Mouse (Mus musculus) midbrain, embryonic 11.5 days (tissue): ENCODE data around the gene Tspan33. TPM values are rescaled to one million over a fixed set of nuclear protein-coding genes. Genes with fewer than 3 reads are reported as not detected.

Source experiments
- ATAC-seq: fragments of 200-750 bp; cut with Nextera tagmentation; 2 replicates; pipeline ENCODE4 v1.8.0; 2017; ENCODE audit warnings: moderate TSS enrichment, moderate library complexity; ENCODE audit not compliant: low FRiP score
- DNase-seq: peaks from one replicate; pipeline ENCODE4 v3.0.0; 2015; ENCODE audit warnings: low spot score; ENCODE audit errors: missing footprints
- H3K27ac ChIP-seq: fragments of 300-500 bp; sonication (generic); 2 replicates; pipeline ENCODE4 v1.5.1; 2014; ENCODE audit warnings: low read depth, low read length
- H3K27me3 ChIP-seq: fragments of 300-500 bp; sonication (generic); 2 replicates; pipeline ENCODE4 v1.6.1; 2014; ENCODE audit warnings: mild to moderate bottlenecking, low read length, moderate library complexity, mixed read lengths; ENCODE audit not compliant: control insufficient read depth, insufficient read depth
- H3K36me3 ChIP-seq: fragments of 300-500 bp; sonication (generic); 2 replicates; pipeline ENCODE4 v1.6.1; 2014; ENCODE audit warnings: mild to moderate bottlenecking, low read length, moderate library complexity, mixed read lengths; ENCODE audit not compliant: control insufficient read depth, insufficient read depth
- H3K4me1 ChIP-seq: fragments of 300-500 bp; sonication (generic); 2 replicates; pipeline ENCODE4 v1.6.1; 2014; ENCODE audit warnings: low read length; ENCODE audit not compliant: control insufficient read depth, insufficient read depth
- H3K4me2 ChIP-seq: fragments of 300-500 bp; sonication (generic); 2 replicates; pipeline ENCODE4 v1.6.1; 2014; ENCODE audit warnings: mild to moderate bottlenecking, moderate library complexity
- H3K4me3 ChIP-seq: fragments of 300-500 bp; sonication (generic); 2 replicates; pipeline ENCODE4 v1.5.1; 2014; ENCODE audit warnings: low read depth, low read length
- H3K9ac ChIP-seq: fragments of 300-500 bp; sonication (generic); 2 replicates; pipeline ENCODE4 v1.6.1; 2014; ENCODE audit warnings: low read length
- H3K9me3 ChIP-seq: fragments of 300-500 bp; sonication (generic); 2 replicates; pipeline ENCODE4 v1.6.1; 2016; ENCODE audit warnings: low read length; ENCODE audit not compliant: control insufficient read depth
- WGBS: fragments of 180-500 bp; shearing (Covaris S2); extraction: QIAGEN DNeasy Blood & Tissue Kit; methylation state at CpG from one replicate; pipeline ENCODE4 v1.1.7; 2014; 5-methylcytosine and 5-hydroxymethylcytosine counted together
- polyA plus RNA-seq: library from polyadenylated mRNA; unstranded; fragments of >200 nt; fragmentation: Nextera tagmentation; extraction: Ambion mirVana; gene quantifications from 2 replicates; pipeline ENCODE4 v1.2.1, GENCODE M21; 2014

The Tspan33 gene
- polyA plus RNA-seq = 4.9 and 6.8 TPM in 2 replicates

GRCm38 (mm10) chr6:29693953-29694352, at the start of gene Tspan33:
Gene Tspan33 (plus strand): TSS chr6:29694222.
- WGBS = under 1% methylated on average over 39 of the region's 41 CpGs

GRCm38 (mm10) chr6:29649494-29650169, 44.4 kb upstream of the Tspan33 start:
- H3K4me1 ChIP-seq = no peaks in the 10 kb centered on the region
- H3K4me2 ChIP-seq = no peak overlapping the region
- H3K9me3 ChIP-seq = no peaks in the 10 kb centered on the region
- no peaks in the 10 kb centered on the region for H3K27me3 ChIP-seq
- H3K27ac ChIP-seq = no peak overlapping the region
- ATAC-seq = peak; percentile 42; the same call in 1 of the 2 replicates
- no peaks in the 10 kb centered on the region for H3K36me3 ChIP-seq
- 34% methylated on average over 14 of the region's 14 CpGs for WGBS
- DNase-seq = peak; percentile 97
- H3K9ac ChIP-seq = peak overlapping the region; percentile 16; the same call in 1 of the 2 replicates
- no peak overlapping the region for H3K4me3 ChIP-seq

More at GRCm38 (mm10) chr6:29693953-29694352, at the start of gene Tspan33:
- DNase-seq (peak; percentile 95), ATAC-seq (peak; percentile 98)
- Histone ChIP-seq H3K9ac (peak within 1 kb of the TSS; percentile 86), H3K36me3 (no peaks in the 10 kb centered on the region), H3K27ac (no peak within 1 kb of the TSS), H3K27me3 (no peaks in the 10 kb centered on the region; the same call in 1 of the 2 replicates), H3K9me3 (no peaks in the 10 kb centered on the region), H3K4me1 (peaks cover 10% of the 10 kb centered on the region), H3K4me3 (peak within 1 kb of the TSS; percentile 88), H3K4me2 (peak within 1 kb of the TSS; percentile 97)

- no peak for ATAC-seq
- Histone ChIP-seq H3K9ac (no peak overlapping the region), H3K9me3 (no peaks in the 10 kb centered on the region), H3K4me1 (no peaks in the 10 kb centered on the region), H3K36me3 (no peaks in the 10 kb centered on the region), H3K4me3 (no peak overlapping the region), H3K27ac (no peak overlapping the region), H3K4me2 (no peak overlapping the region), H3K27me3 (no peaks in the 10 kb centered on the region)
- 69% methylated on average over 10 of the region's 10 CpGs for WGBS
- no peak for DNase-seq
Measured at GRCm38 (mm10) chr6:29650170-29650549, 43.9 kb upstream of the Tspan33 start.

DNA sequence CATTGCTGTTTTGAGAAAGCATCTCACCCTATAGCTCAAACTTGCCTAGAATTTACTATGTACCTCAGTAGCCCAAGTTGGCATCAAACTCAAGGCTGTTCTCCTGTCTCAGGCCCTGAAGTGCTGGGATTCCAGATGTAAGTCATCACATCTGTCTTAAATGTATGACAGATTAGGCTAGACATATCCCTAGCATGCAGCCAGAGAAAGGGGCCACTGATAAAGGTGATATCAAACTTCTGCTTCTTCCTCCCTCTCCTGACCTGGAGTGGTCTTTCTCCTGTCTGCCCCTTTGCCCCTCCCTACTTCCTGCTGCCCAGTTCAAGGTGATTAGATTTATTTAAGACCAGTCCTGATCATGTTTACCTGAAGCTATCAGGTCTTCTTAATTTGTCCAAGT, 40.8 kb upstream of the Tspan33 start:
- H3K4me1 ChIP-seq = no peaks in the 10 kb centered on the region
- no peaks in the 10 kb centered on the region for H3K36me3 ChIP-seq
- ATAC-seq (no peak), DNase-seq (no peak)
- no peak overlapping the region for H3K27ac ChIP-seq
- H3K9ac ChIP-seq = no peak overlapping the region
- H3K27me3 ChIP-seq = no peaks in the 10 kb centered on the region
- H3K4me3 ChIP-seq = no peak overlapping the region
- H3K4me2 ChIP-seq = no peak overlapping the region
- no peaks in the 10 kb centered on the region for H3K9me3 ChIP-seq

- Histone ChIP-seq H3K4me1 (no peaks in the 10 kb centered on the region), H3K4me3 (no peak overlapping the region), H3K27me3 (no peaks in the 10 kb centered on the region), H3K9ac (no peak overlapping the region), H3K4me2 (no peak overlapping the region), H3K9me3 (no peaks in the 10 kb centered on the region), H3K27ac (no peak overlapping the region), H3K36me3 (no peaks in the 10 kb centered on the region)
- ATAC-seq (no peak), DNase-seq (no peak)
- WGBS = 88% methylated on average over 3 of the region's 3 CpGs
Measured at GRCm38 (mm10) chr6:29658626-29659475, 35.2 kb upstream of the Tspan33 start.

DNA sequence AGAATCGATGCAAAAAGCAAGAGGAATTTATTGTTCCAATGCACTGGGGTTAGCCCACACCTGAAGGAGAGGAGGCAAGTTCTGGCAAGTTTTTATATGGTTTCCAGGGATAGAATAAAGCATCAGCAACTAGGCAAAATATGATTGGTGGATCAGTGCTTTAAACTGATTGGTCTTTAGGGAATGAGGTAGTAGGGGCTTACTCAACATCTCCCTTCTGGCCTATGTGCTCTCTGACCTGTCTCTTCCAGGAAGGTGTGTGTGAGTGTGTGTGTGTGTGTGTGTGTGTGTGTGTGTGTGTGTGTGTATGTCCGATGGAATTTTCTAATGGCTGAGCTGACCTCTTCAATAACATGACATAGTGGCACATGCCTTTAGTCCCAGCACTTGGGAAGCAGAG, 34.1 kb upstream of the Tspan33 start:
- H3K9ac ChIP-seq = no peak overlapping the region
- 88% methylated on average over 2 of the region's 2 CpGs for WGBS
- no peaks in the 10 kb centered on the region for H3K27me3 ChIP-seq
- no peaks in the 10 kb centered on the region for H3K4me1 ChIP-seq
- DNase-seq (no peak), ATAC-seq (no peak)
- H3K36me3 ChIP-seq = no peaks in the 10 kb centered on the region
- H3K4me3 ChIP-seq = no peak overlapping the region
- H3K27ac ChIP-seq = no peak overlapping the region
- no peaks in the 10 kb centered on the region for H3K9me3 ChIP-seq
- H3K4me2 ChIP-seq = no peak overlapping the region

DNA sequence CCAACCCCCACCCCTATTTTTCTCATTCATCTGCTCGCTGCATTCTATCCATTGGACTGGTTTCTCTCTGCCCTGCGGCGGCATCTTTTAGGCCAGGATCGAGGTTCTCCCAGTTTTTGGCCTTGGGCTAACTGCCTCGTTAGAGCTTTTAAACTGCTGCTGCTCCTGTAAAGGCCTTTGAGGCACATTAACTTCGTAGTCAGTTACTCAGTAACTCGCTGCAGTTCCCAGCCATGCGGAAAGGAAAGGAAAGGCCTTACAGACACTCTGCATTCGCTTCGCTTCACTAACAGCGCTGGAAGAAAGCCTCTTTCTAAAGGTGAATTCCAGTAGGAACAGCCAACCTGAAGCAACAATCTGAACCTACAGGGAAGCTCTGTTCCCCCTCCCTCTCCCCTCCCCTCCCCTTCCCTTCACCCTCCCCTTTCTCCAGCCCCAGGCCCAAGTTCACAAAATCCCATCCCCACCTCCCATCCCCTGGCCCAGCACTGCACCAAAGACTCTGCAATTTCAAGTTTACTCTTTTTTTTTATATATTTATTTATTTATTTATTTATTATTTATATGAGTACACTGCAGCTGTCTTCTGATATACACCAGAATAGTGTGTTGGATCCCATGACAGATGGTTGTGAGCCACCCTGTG, 33.2 kb upstream of the Tspan33 start:
- Histone ChIP-seq H3K9me3 (no peaks in the 10 kb centered on the region), H3K27me3 (no peaks in the 10 kb centered on the region), H3K4me2 (no peak overlapping the region), H3K27ac (no peak overlapping the region), H3K4me3 (no peak overlapping the region), H3K9ac (no peak overlapping the region), H3K4me1 (no peaks in the 10 kb centered on the region), H3K36me3 (no peaks in the 10 kb centered on the region)
- no peak for ATAC-seq
- 51% methylated on average over 11 of the region's 11 CpGs for WGBS
- DNase-seq = no peak

DNA sequence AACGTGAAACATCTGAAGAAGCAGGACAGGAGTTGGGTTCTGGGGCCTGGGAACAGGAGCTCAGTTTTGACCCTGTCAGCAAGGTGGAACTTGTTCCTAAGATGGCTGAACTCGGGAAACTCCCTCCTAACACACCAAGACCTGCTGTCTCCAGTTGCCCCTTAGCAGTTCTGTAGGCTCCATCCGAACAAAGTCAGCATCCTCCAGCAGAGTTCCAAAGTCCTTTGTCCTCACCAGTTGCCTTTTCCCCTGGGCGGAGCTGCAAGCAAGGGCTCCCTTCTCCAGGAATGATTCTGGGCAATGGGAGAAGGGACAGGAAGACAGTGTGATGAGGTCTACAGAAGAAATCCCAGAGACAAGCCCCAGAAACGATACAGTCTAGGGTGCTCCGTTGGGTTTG, 26.8 kb upstream of the Tspan33 start:
- Histone ChIP-seq H3K27me3 (no peaks in the 10 kb centered on the region), H3K27ac (no peak overlapping the region), H3K36me3 (no peaks in the 10 kb centered on the region), H3K9ac (no peak overlapping the region), H3K4me1 (peaks cover 2% of the 10 kb centered on the region; the same call in 1 of the 2 replicates), H3K9me3 (no peaks in the 10 kb centered on the region), H3K4me3 (no peak overlapping the region), H3K4me2 (no peak overlapping the region)
- DNase-seq (no peak), ATAC-seq (no peak)
- 77% methylated on average over 6 of the region's 6 CpGs for WGBS

DNA sequence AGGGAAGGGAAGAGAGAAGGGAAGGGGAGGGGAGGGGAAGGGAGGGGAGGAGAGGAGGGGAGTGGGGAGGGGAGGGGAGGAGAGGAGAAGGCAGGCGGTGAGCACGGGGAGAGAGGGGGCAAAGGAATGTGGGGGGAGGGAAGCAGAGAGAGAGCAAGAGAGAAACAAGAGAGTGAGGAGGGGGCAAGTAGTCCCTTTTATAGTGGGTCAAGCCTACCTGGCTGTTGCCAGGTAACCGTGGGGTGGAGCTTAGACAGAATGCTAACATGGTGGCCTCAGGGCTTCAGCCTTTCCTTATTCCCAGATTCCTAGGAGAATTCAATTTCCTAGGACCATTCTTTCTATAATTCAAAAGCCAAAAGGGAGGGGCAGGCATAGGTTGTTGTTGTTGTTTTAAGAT, 22.3 kb upstream of the Tspan33 start:
- no peak overlapping the region for H3K4me2 ChIP-seq
- no peaks in the 10 kb centered on the region for H3K36me3 ChIP-seq
- WGBS = 5% methylated on average over 3 of the region's 3 CpGs
- no peaks in the 10 kb centered on the region for H3K9me3 ChIP-seq
- H3K4me3 ChIP-seq = no peak overlapping the region
- H3K27me3 ChIP-seq = no peaks in the 10 kb centered on the region
- DNase-seq = no peak
- no peak for ATAC-seq
- H3K27ac ChIP-seq = no peak overlapping the region
- peaks cover 2% of the 10 kb centered on the region; the same call in 1 of the 2 replicates for H3K4me1 ChIP-seq
- H3K9ac ChIP-seq = no peak overlapping the region
